Mouse (Mus musculus): ENCODE results near the gene Zzz3. TPM values are rescaled to one million over a fixed set of nuclear protein-coding genes. Genes with fewer than 3 reads are reported as not detected.
"Not testable (repeated sequence)": the region's sequence is repeated elsewhere in the genome, so short reads cannot be mapped to it uniquely, and the experiment has no call there.

Zzz3 gene
- polyA plus RNA-seq, 1 experiment from 2014 or later, result 23.4 TPM

- Histone ChIP-seq H3K36me3 (peaks cover 49% of the 10 kb centered on the region), H3K4me2 (no peak overlapping the region), H3K4me3 (replicated peaks) (no peak overlapping the region), H3K9me3 (replicated peaks) (no peaks in the 10 kb centered on the region), H3K9ac (replicated peaks) (no peak overlapping the region), H3K27ac (replicated peaks) (no peak overlapping the region), H3K4me1 (no peaks in the 10 kb centered on the region), H3K27me3 (replicated peaks) (no peaks in the 10 kb centered on the region)
- ATAC-seq (ENCODE audit: low FRiP score), result no peak
- 93% methylated on average over 3 of the region's 4 CpGs for WGBS
These were observed 57.9 kb downstream of the Zzz3 start for GRCm38 (mm10) chr3:152453163-152453562.

DNA sequence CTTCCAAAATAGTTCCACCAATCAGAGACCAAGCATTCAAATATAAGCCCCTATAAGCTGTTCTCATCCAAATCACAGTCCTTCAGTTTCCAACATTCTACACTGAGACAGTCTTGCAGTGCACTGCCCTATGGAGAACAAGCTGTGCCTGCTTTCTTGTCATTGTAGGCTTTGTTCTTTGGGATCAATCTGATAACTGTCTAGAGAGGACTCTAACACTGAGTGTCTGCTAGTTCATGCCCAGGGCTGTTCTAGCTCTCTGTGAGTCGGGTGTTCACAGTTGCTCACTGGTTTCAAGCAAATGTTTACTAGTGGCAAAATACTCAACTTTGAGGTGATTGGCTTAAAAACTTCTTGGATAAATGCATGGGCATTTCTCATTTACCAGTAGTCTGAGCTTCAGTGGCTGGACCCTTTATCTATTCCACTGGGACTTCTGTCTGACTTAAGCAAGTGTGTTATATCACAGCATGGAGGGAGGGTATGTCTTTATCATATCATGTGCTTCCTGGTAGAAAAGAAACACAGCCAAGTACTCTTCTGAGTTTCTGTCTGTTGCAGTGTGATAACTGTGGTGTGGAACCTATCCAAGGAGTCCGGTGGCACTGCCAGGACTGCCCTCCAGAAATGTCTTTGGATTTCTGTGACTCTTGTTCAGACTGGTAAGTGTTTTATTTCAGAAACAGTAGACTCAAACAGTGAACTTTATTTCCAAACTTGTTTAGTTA is 62.2 kb downstream of the Zzz3 start:
- 91% methylated on average over 2 of the region's 2 CpGs for WGBS
- no peak for ATAC-seq (ENCODE audit: low FRiP score)
- H3K27ac ChIP-seq (replicated peaks), result no peak overlapping the region
- no peak overlapping the region for H3K4me3 ChIP-seq (replicated peaks)
- H3K36me3 ChIP-seq, result peaks cover 36% of the 10 kb centered on the region
- H3K4me2 ChIP-seq, result no peak overlapping the region
- H3K4me1 ChIP-seq, result 0 out of 2 replicates have a peak, but pooled peaks cover 5% of the 10 kb centered on the region
- H3K9ac ChIP-seq (replicated peaks), result no peak overlapping the region
- no peaks in the 10 kb centered on the region for H3K9me3 ChIP-seq (replicated peaks)
- no peaks in the 10 kb centered on the region for H3K27me3 ChIP-seq (replicated peaks)

DNA sequence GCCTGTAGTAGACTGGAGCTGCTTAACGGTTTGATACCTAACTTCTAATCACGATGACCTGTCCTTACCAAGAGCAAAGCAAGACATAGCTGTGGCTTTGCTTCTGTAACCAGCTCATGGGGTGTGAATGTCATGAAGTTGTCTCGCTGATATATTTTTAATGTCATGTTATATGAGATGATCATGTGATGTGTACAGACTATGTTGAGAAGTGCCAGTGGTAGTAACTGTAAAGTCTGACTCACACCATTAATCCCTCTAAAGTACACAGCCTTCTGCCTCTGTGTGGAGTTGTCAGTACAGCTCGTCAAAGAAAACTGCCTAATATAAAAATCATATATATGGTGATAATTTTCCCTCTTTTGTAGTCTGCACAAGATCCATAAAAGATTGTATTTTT is 63.6 kb downstream of the Zzz3 start:
- H3K9me3 ChIP-seq (replicated peaks); H3K4me1 ChIP-seq; H3K9ac ChIP-seq (replicated peaks); H3K27ac ChIP-seq (replicated peaks); H3K4me2 ChIP-seq; H3K4me3 ChIP-seq (replicated peaks); ATAC-seq (ENCODE audit: low FRiP score); H3K27me3 ChIP-seq (replicated peaks): not testable (repeated sequence)
- 94% methylated on average over 4 of the region's 4 CpGs for WGBS
- H3K36me3 ChIP-seq, result peaks cover 39% of the 10 kb centered on the region

DNA sequence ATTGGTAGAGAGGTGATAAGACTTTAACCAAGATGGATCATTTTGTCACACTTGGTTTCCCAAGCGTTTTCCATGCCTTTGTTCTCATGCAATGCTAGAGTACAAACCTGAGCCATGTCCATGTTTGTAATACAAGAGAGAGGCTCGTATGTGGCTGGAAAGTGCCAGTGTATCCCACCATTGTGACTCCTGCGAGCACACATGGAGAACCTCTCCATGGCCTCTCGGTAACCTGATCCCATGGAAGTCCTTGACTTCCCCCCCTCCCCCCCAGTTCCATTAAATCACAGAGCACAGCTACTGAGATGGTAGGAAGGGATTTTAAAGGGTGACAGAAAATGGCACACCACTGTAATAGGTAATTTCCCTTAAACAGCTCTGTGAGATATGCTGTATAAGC is 65.5 kb downstream of the Zzz3 start:
- Histone ChIP-seq H3K27ac (replicated peaks) (0 out of 2 replicates have a peak overlapping the region, but pooled peaks have one; percentile 5), H3K9ac (replicated peaks) (no peak overlapping the region), H3K27me3 (replicated peaks) (no peaks in the 10 kb centered on the region), H3K9me3 (replicated peaks) (no peaks in the 10 kb centered on the region), H3K4me3 (replicated peaks) (no peak overlapping the region), H3K36me3 (peaks cover 36% of the 10 kb centered on the region), H3K4me2 (no peak overlapping the region), H3K4me1 (0 out of 2 replicates have a peak, but pooled peaks cover 5% of the 10 kb centered on the region)
- peak; percentile 45 for ATAC-seq (ENCODE audit: low FRiP score)
- WGBS, result 60% methylated on average over 4 of the region's 4 CpGs

- 88% methylated on average over 10 of the region's 10 CpGs for WGBS
- H3K9ac ChIP-seq (replicated peaks), result no peak overlapping the region
- 0 out of 2 replicates have a peak, but pooled peaks cover 5% of the 10 kb centered on the region for H3K4me1 ChIP-seq
- ATAC-seq (ENCODE audit: low FRiP score), result no peak
- H3K4me3 ChIP-seq (replicated peaks), result no peak overlapping the region
- H3K36me3 ChIP-seq, result peaks cover 24% of the 10 kb centered on the region
- no peak overlapping the region for H3K4me2 ChIP-seq
- H3K27me3 ChIP-seq (replicated peaks), result no peaks in the 10 kb centered on the region
- no peak overlapping the region for H3K27ac ChIP-seq (replicated peaks)
- H3K9me3 ChIP-seq (replicated peaks), result no peaks in the 10 kb centered on the region
These were observed 66.8 kb downstream of the Zzz3 start for GRCm38 (mm10) chr3:152462038-152462547.

DNA sequence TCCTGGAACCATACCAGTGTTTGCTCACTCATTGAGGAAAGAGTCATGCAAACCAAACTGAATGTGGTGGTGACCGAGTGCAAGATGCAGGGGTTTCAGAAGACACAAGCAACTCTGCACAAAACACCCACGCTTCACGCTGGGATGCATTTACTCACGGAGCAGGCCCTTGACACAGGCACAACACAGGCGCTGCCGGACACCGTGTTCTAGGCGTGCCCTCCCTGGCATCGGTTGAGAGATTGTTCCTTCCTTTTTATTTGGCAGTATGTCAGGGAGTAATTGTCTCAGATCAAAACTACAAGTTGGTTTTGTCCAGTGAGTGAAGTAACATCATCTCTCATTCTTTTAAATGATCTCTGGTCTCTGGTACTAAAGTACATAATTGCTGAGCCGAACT is 67.6 kb downstream of the Zzz3 start:
- Histone ChIP-seq H3K36me3 (peaks cover 17% of the 10 kb centered on the region; the same call in 1 of the 2 replicates), H3K4me2 (no peak overlapping the region), H3K27ac (replicated peaks) (no peak overlapping the region), H3K27me3 (replicated peaks) (no peaks in the 10 kb centered on the region), H3K4me1 (0 out of 2 replicates have a peak, but pooled peaks cover 5% of the 10 kb centered on the region), H3K9ac (replicated peaks) (no peak overlapping the region), H3K4me3 (replicated peaks) (no peak overlapping the region), H3K9me3 (replicated peaks) (no peaks in the 10 kb centered on the region)
- 93% methylated on average over 10 of the region's 10 CpGs for WGBS
- no peak for ATAC-seq (ENCODE audit: low FRiP score)

- no peak for ATAC-seq (ENCODE audit: low FRiP score)
- 0 out of 2 replicates have a peak, but pooled peaks cover 5% of the 10 kb centered on the region for H3K4me1 ChIP-seq
- H3K36me3 ChIP-seq, result peaks cover 12% of the 10 kb centered on the region; the same call in 1 of the 2 replicates
- H3K4me2 ChIP-seq, result no peak overlapping the region
- no peak overlapping the region for H3K4me3 ChIP-seq (replicated peaks)
- no peak overlapping the region for H3K9ac ChIP-seq (replicated peaks)
- H3K27ac ChIP-seq (replicated peaks), result no peak overlapping the region
- H3K9me3 ChIP-seq (replicated peaks), result no peaks in the 10 kb centered on the region
- H3K27me3 ChIP-seq (replicated peaks), result no peaks in the 10 kb centered on the region
- 97% methylated on average over 3 of the region's 3 CpGs for WGBS
These were observed 69.2 kb downstream of the Zzz3 start for GRCm38 (mm10) chr3:152464462-152464861.

GRCm38 (mm10) chr3:152465338-152465737 is 70.1 kb downstream of the Zzz3 start:
- Histone ChIP-seq H3K27ac (replicated peaks) (no peak overlapping the region), H3K9me3 (replicated peaks) (no peaks in the 10 kb centered on the region), H3K4me1 (0 out of 2 replicates have a peak, but pooled peaks cover 2% of the 10 kb centered on the region), H3K4me2 (no peak overlapping the region), H3K36me3 (peaks cover 12% of the 10 kb centered on the region; the same call in 1 of the 2 replicates), H3K9ac (replicated peaks) (no peak overlapping the region), H3K27me3 (replicated peaks) (no peaks in the 10 kb centered on the region), H3K4me3 (replicated peaks) (no peak overlapping the region)
- WGBS, result 87% methylated on average over 6 of the region's 6 CpGs
- no peak for ATAC-seq (ENCODE audit: low FRiP score)

DNA sequence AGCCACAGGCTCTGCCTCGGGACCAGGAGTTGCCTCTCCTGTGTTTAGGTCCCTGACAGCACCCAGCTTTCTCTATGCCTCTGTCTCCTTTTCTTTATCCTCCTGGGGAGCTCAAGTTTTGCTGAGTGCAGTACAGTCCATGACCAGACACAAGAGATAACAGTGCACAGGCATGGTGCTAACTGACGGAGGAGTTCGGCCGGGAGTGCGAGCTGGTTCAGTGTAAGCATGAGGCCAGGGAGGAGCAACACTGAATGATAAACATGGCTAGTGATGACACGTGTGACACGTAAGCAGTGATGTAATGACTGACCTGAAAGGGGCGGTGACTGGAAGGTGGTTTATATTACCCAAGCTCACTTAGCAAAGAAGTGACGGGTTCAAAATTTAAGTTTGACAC is 71.6 kb downstream of the Zzz3 start:
- no peak overlapping the region for H3K4me3 ChIP-seq (replicated peaks)
- no peak overlapping the region for H3K4me2 ChIP-seq
- no peaks in the 10 kb centered on the region for H3K27me3 ChIP-seq (replicated peaks)
- no peak for ATAC-seq (ENCODE audit: low FRiP score)
- no peaks in the 10 kb centered on the region for H3K4me1 ChIP-seq
- H3K9ac ChIP-seq (replicated peaks), result no peak overlapping the region
- H3K36me3 ChIP-seq, result peaks cover 8% of the 10 kb centered on the region; the same call in 1 of the 2 replicates
- 93% methylated on average over 9 of the region's 9 CpGs for WGBS
- no peak overlapping the region for H3K27ac ChIP-seq (replicated peaks)
- H3K9me3 ChIP-seq (replicated peaks), result no peaks in the 10 kb centered on the region

GRCm38 (mm10) chr3:152467312-152467711 is 72.0 kb downstream of the Zzz3 start:
- Histone ChIP-seq H3K9me3 (replicated peaks) (no peaks in the 10 kb centered on the region), H3K4me3 (replicated peaks) (no peak overlapping the region), H3K27ac (replicated peaks) (no peak overlapping the region), H3K36me3 (peaks cover 7% of the 10 kb centered on the region; the same call in 1 of the 2 replicates), H3K4me1 (no peaks in the 10 kb centered on the region), H3K4me2 (no peak overlapping the region), H3K9ac (replicated peaks) (no peak overlapping the region), H3K27me3 (replicated peaks) (no peaks in the 10 kb centered on the region)
- 88% methylated on average over 4 of the region's 4 CpGs for WGBS
- ATAC-seq (ENCODE audit: low FRiP score), result no peak

GRCm38 (mm10) chr3:152468032-152468431 is 72.8 kb downstream of the Zzz3 start:
- H3K4me3 ChIP-seq (replicated peaks), result no peak overlapping the region
- no peak overlapping the region for H3K4me2 ChIP-seq
- ATAC-seq (ENCODE audit: low FRiP score), result no peak
- H3K27me3 ChIP-seq (replicated peaks), result no peaks in the 10 kb centered on the region
- WGBS, result 86% methylated on average over 8 of the region's 8 CpGs
- H3K27ac ChIP-seq (replicated peaks), result no peak overlapping the region
- H3K9me3 ChIP-seq (replicated peaks), result no peaks in the 10 kb centered on the region
- no peaks in the 10 kb centered on the region for H3K4me1 ChIP-seq
- peaks cover 4% of the 10 kb centered on the region; the same call in 1 of the 2 replicates for H3K36me3 ChIP-seq
- no peak overlapping the region for H3K9ac ChIP-seq (replicated peaks)

DNA sequence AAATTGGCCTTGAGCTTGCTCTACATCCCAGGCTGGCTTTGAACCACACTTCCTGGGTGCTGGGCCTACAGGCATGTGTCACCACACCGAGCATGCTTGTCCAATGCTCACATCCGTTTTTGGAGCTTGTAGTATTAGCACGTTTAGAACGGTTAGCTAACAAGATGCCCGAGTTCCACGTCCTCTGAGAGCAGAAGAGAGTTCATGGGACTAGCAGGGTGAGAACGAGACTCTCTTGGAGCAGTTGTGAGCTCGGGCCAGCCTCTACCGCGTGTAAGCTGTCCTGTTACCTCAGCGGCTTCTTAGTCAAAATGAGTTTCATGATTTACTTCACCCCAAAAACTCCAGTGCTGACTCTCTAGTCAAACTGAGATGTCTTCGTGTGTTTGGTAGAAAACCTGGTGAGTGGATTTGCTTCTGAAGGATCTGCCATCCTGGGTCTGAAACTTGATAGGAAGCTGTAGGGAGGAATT is 73.3 kb downstream of the Zzz3 start:
- Histone ChIP-seq H3K9me3 (replicated peaks) (no peaks in the 10 kb centered on the region), H3K36me3 (peaks cover 2% of the 10 kb centered on the region; the same call in 1 of the 2 replicates), H3K27ac (replicated peaks) (no peak overlapping the region), H3K4me2 (no peak overlapping the region), H3K4me3 (replicated peaks) (no peak overlapping the region), H3K27me3 (replicated peaks) (no peaks in the 10 kb centered on the region), H3K4me1 (no peaks in the 10 kb centered on the region), H3K9ac (replicated peaks) (no peak overlapping the region)
- 88% methylated on average over 12 of the region's 12 CpGs for WGBS
- ATAC-seq (ENCODE audit: low FRiP score), result no peak
